Mouse (Mus musculus): ENCODE results near the gene Dnmt3a. TPM values are rescaled to one million over a fixed set of nuclear protein-coding genes. Genes with fewer than 3 reads are reported as not detected.

Gene Dnmt3a
- total and polyA plus RNA-seq, 2 experiments from 2014 or later, result 88.5 to 130 TPM

DNA sequence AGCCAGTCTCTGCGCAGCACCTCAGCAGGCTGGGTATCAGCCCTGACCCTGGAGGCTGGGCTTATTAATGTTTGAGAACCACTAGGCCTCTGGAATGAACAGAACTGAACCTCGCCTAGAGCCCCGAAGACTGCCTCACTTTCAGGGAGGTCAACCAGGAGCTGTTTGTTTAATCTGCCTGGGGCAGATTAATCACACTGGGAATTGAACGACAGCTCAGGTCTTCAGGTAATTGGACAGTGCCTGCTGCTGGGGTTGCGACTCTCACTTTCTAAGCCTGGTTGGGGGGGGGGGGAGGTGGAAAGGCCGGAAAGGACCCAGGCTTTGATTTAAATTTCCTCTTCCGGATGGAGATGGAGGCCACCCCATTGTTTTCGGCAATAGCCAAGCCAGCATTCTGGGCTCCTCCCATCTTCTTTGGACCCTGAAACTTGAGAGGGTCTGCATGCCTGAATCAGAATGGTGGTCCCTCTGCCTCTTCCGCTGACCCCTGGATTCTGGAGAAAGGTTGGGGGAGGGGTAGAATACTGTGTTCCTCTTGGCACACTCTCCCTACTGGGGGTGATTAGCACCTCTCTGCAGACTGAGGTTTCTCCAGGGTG, 79.2 kb downstream of the Dnmt3a start:
- Histone ChIP-seq H3K9me3 (ENCODE audit: low read length) (no peaks in the 10 kb centered on the region), H3K4me2 (ENCODE audit: low read depth, low read length, poor library complexity, severe bottlenecking) (no peak overlapping the region), H3K4me1 (ENCODE audit: insufficient read depth, low read length) (peaks cover 41% of the 10 kb centered on the region), H3K4me3 (ENCODE audit: low read depth, low read length) (no peak overlapping the region), H3K9ac (replicated peaks; ENCODE audit: low read length, poor library complexity, severe bottlenecking) (no peak overlapping the region), H3K27ac (ENCODE audit: low read depth, low read length) (peak overlapping the region; percentile 48; the same call in 1 of the 2 replicates), H3K36me3 (ENCODE audit: insufficient read depth, low read length) (peaks cover 20% of the 10 kb centered on the region), H3K27me3 (ENCODE audit: insufficient read depth, low read length) (no peaks in the 10 kb centered on the region)
- TF ChIP-seq CTCF (IDR thresholded peaks at IDR 0.05), result no peak
- ATAC-seq (ENCODE audit: low FRiP score) (no peak), DNase-seq (ENCODE audit: low spot score) (no peak)
- WGBS, result 20% methylated on average over 9 of the region's 9 CpGs

DNA sequence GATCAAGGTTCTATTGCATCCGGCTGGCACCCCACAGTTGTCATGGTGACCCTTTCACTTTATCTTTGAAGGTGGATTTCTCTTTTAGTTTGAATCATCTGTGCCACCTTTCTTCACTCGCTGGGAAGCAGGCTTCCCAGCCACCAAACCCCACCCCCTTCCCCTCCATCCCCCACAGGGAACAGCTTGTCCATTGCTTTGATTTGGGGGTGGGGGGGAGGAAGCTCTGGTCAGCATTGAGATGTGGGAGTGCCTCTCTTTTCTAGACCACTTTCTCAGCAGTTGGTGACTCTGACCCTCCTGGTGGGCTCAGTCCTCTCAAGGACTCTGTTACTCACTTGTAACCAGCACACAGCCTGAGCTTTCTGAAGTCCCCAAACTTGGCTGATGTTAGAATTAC, 80.8 kb downstream of the Dnmt3a start:
- Histone ChIP-seq H3K4me2 (ENCODE audit: low read depth, low read length, poor library complexity, severe bottlenecking) (no peak overlapping the region), H3K9me3 (ENCODE audit: low read length) (no peaks in the 10 kb centered on the region), H3K27me3 (ENCODE audit: insufficient read depth, low read length) (no peaks in the 10 kb centered on the region), H3K4me1 (ENCODE audit: insufficient read depth, low read length) (peaks cover 42% of the 10 kb centered on the region), H3K4me3 (ENCODE audit: low read depth, low read length) (no peak overlapping the region), H3K36me3 (ENCODE audit: insufficient read depth, low read length) (peaks cover 13% of the 10 kb centered on the region), H3K9ac (replicated peaks; ENCODE audit: low read length, poor library complexity, severe bottlenecking) (no peak overlapping the region), H3K27ac (ENCODE audit: low read depth, low read length) (peak overlapping the region; percentile 95)
- DNase-seq (ENCODE audit: low spot score) (no peak), ATAC-seq (ENCODE audit: low FRiP score) (no peak)
- 24% methylated on average over 2 of the region's 2 CpGs for whole genome bisulfite sequencing
- TF ChIP-seq CTCF (IDR thresholded peaks at IDR 0.05), result no peak

DNA sequence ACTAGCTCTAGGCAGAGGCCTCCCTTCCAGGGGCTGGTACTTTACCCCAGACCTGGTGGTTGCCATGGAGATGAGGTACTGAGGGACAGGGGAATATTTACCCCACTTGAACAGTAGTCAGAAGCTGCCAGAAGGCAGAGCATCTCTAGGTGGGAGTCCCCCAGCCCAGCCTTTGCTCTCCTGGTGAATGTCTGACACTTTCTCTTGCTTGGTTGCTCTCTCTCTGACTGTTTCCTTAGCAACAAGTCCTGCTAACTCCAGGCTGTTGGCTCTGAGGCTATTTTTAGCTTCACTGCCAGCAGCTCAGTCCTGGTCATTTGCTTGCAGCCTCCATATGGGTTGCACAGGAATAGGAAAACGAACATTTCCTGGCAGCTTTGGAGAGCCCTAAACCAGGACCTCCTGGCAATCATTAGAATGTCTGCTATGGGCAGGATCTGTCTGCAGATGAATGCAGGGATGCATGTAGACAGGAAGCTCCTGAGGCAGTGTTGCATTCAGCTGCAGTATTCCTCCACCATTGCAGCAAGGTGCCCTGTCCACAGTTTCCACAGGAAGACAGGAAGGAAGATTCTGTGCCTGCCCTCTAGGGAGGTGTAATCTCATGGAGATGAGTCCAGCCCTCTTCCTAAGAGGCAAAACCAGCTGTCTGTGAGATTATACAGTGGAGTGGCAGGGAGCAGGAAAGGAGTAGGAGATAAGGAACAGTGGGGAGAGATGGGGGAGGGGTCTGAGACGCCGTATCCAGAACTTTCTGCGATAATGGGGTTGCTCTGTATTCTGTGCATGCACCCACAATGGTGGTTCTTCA, 81.9 kb downstream of the Dnmt3a start:
- WGBS, result 12% methylated on average over 4 of the region's 4 CpGs
- Histone ChIP-seq H3K4me3 (ENCODE audit: low read depth, low read length) (no peak overlapping the region), H3K9ac (replicated peaks; ENCODE audit: low read length, poor library complexity, severe bottlenecking) (0 out of 2 replicates have a peak overlapping the region, but pooled peaks have one; percentile 44), H3K4me2 (ENCODE audit: low read depth, low read length, poor library complexity, severe bottlenecking) (peak overlapping the region; percentile 36), H3K4me1 (ENCODE audit: insufficient read depth, low read length) (peaks cover 50% of the 10 kb centered on the region), H3K27me3 (ENCODE audit: insufficient read depth, low read length) (no peaks in the 10 kb centered on the region), H3K36me3 (ENCODE audit: insufficient read depth, low read length) (peaks cover 3% of the 10 kb centered on the region; the same call in 1 of the 2 replicates), H3K27ac (ENCODE audit: low read depth, low read length) (peak overlapping the region; percentile 95), H3K9me3 (ENCODE audit: low read length) (no peaks in the 10 kb centered on the region)
- TF ChIP-seq CTCF (IDR thresholded peaks at IDR 0.05), result 0 out of 2 replicates have a peak, but pooled peaks have one; percentile 1
- ATAC-seq (ENCODE audit: low FRiP score), result peak; percentile 81
- DNase-seq (ENCODE audit: low spot score), result peak; percentile 94

DNA sequence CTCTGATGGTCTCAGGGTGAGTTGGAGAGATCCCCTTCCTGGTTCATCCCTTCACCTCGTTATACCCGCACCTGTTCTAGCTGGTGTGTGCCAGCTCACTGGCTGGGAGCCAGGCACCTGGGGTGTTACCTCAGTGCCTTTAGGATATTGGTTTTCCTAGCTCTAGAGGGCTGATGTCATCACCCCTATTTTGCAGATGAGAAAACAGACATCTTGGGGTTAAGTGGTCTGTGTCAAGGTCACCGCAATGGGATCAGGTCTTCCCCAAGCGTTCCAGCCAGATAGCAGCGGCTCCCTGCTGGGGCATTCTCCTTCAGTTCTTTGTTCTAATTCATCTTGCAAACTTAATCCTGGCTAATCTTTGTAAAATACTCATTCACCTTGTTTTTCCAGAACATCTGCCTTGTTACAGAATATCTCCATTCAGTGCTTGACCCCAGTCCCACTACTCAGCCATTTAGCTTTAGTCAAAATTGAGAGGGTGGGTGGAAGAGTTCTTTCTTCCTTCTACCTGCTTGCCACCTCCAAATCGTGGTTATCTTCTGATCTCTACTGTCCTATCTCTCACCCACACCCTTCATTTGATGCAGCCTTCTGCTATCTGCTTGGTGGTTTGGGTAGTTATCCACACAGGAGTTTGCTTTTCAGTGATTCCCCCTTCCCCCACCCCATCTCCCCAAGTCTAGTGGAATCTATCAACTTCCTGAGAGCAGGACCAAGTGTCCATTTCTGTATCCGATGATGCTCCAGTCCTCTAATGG, 84.2 kb downstream of the Dnmt3a start:
- ATAC-seq (ENCODE audit: low FRiP score) (no peak), DNase-seq (ENCODE audit: low spot score) (no peak)
- Histone ChIP-seq H3K27ac (ENCODE audit: low read depth, low read length) (peak overlapping the region; percentile 95; the same call in 1 of the 2 replicates), H3K4me3 (ENCODE audit: low read depth, low read length) (no peak overlapping the region), H3K4me1 (ENCODE audit: insufficient read depth, low read length) (peaks cover 51% of the 10 kb centered on the region), H3K9me3 (ENCODE audit: low read length) (no peaks in the 10 kb centered on the region), H3K4me2 (ENCODE audit: low read depth, low read length, poor library complexity, severe bottlenecking) (no peak overlapping the region), H3K36me3 (ENCODE audit: insufficient read depth, low read length) (0 out of 2 replicates have a peak, but pooled peaks cover 3% of the 10 kb centered on the region), H3K27me3 (ENCODE audit: insufficient read depth, low read length) (no peaks in the 10 kb centered on the region), H3K9ac (replicated peaks; ENCODE audit: low read length, poor library complexity, severe bottlenecking) (no peak overlapping the region)
- 23% methylated on average over 7 of the region's 7 CpGs for WGBS
- no peak for TF ChIP-seq CTCF (IDR thresholded peaks at IDR 0.05)

DNA sequence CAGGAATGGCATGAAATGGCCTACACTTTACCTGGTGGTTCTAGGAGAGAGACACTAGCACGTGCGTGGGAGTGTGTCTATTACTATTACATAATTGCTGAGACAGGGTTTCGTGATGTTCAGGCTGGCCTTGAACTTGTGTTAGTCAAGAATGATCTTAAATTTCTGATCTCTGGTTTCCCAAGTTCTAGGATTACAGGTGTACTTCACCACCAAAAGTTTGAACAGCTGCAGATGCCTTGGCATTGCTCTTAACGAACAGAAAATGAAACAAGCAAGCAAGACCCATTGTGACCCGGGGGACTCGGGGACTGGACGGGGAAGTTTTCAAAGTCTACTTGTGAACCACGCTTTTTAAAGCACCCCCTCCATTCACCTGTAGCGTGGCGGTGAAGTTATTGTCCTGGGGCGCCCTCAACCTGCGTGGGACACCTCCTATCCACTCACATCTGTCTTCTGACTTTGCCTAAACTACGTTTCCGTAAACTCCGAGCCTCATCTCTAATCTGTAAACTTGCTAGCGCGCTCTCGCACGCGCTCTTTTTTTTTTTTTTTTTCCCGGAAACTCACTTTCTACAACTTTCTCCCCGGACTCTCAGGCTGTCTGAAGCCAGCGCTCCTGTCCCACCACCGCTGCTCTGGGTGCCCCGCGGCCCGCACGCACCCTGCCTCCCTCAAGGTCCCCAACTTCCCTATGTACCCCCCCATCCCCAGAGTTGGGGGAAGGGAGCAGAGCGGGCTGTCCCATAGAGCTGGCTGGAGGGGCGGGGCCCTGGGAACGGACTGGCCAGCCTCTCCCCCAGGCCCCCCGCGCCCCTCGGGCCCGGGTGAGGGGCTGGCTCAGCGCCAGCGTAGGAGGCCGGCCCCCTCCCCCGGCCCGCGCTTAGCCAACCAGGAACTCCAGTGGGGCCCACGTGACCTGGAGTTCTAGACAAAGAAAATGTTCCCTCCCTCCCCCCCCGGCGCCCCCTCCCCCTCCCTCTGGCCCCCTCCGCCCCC, 85.2 kb downstream of the Dnmt3a start:
- 8% methylated on average over 40 of the region's 45 CpGs for WGBS
- peak; percentile 73 for DNase-seq (ENCODE audit: low spot score)
- peaks cover 41% of the 10 kb centered on the region for H3K4me1 ChIP-seq (ENCODE audit: insufficient read depth, low read length)

More for the DNA sequence above, 85.2 kb downstream of the Dnmt3a start:
- peaks cover 9% of the 10 kb centered on the region; the same call in 1 of the 2 replicates for H3K36me3 ChIP-seq (ENCODE audit: insufficient read depth, low read length)
- H3K9me3 ChIP-seq (ENCODE audit: low read length), result no peaks in the 10 kb centered on the region
- no peaks in the 10 kb centered on the region for H3K27me3 ChIP-seq (ENCODE audit: insufficient read depth, low read length)
- ATAC-seq (ENCODE audit: low FRiP score), result no peak
- H3K27ac ChIP-seq (ENCODE audit: low read depth, low read length), result no peak overlapping the region
- peak overlapping the region; percentile 40 for H3K4me2 ChIP-seq (ENCODE audit: low read depth, low read length, poor library complexity, severe bottlenecking)
- H3K9ac ChIP-seq (replicated peaks; ENCODE audit: low read length, poor library complexity, severe bottlenecking), result no peak overlapping the region
- no peak for TF ChIP-seq CTCF (IDR thresholded peaks at IDR 0.05)
- H3K4me3 ChIP-seq (ENCODE audit: low read depth, low read length), result peak overlapping the region; percentile 14; the same call in 1 of the 2 replicates
